Mouse (Mus musculus) heart, adult 18-20 months (tissue): ENCODE measurements at regions not wholly inside any gene's neighbourhood (a gene's known extent, or its start where the extent isn't known, plus 50 kb on each side); places are given as distances from the start of the nearest gene placed in this dataset.

Experiments
- DNase-seq, 2 experiments: peaks; one replicate each; pipeline ENCODE4 v3.0.0; 2021 to 2022; ENCODE audit warnings: mixed read lengths in 1 of 2

DNA sequence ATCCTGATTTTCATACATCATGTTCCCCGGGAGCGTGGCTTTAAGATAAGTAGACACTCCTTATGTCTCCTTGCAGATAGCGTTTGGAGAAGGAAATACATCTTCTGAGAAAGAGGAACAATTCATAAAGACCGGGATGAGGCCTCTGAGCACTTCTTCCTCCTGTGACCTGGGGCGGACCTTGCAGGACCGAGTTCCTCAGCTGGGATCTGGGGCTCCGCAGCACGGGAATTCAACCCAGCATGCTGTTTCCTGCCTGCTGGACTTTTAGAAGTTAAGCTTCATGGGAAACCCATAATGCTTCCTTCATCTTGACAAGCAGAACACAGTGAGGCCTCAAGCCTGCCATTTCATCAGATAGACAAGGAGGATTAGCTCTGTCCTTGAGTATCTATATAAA lies 491.4 kb downstream of the Fam19a5 start:
- DNase-seq: peak in 1 of 2 experiments; percentile 3

DNA sequence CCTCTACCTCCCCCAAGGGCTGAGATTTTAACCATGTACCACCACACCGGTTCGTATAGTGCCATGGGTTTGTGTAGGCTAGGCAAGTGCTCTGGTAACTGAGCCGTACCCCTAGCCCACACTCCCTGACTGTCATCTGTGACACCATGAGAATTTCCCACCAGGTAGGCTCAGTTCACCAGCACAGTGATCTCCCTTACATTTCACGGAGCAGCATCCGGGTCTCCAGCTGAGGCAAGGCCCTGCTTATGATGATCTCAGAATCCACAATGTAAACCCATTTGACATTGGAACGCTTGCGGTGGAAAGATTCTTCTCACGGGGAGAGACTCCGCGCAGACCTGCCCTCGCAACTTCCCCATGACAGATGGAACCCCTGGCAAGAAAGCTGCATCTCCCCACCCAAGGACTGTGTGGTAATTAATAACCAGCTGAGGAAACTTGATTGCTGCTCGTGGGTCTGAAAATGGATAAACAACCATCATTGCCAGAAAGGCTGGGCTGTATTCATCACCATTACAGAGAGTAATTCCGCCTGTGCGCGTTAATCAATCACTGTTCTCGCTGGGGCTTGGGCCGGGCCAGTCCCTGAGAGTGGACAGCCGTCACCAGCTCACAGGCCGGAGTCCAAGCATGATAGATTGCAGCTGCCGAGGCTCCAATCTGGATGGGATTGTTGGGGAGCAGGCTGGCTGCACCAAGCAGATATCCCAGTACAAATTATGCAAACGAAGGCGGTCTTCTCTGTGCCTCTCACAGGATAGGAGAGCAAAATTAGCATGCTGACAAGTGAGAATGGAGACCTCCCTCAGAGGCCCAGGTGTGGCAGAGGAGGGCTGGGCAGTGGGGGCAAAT lies 492.3 kb downstream of the Fam19a5 start:
- DNase-seq: peak in 1 of 2 experiments; percentile 16

DNA sequence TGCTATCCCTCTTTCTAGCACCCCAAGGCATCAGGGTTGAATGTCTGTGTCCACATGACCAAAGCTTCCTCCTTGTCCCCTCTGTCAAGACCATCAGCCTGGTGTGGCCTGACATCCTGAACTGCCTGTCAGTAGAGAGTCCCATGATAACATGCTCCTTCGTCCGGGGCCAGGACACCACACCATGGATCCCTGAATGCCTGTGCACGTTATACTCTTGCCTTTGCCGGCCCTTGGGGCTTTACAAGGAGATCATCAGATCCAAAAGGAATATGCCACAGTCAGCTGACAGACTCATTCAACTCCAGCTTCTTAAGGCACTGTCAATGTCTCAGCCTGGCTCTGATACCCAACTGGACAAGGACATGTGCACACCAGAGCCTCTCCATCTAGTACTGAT lies 493.5 kb downstream of the Fam19a5 start:
- DNase-seq: no peak

DNA sequence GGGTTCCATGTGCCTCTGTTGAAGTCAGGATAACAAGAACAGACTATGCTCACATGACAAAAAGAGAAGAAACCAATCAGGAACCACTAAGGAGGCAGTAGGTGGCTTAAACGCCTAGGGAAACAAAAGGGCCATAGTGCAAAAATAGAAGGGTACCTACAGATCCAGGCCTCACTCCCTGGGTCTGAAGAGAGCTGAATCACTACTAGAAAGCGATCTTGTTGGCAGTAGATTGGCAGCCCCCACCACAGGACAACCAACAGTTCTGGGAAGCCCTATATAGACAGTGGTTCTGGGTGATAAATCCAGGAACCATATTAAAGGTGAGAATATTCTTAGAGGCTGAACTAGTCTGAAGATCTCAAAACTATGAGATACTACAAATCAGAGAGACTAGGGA lies 498.7 kb downstream of the Fam19a5 start:
- DNase-seq: no peak

DNA sequence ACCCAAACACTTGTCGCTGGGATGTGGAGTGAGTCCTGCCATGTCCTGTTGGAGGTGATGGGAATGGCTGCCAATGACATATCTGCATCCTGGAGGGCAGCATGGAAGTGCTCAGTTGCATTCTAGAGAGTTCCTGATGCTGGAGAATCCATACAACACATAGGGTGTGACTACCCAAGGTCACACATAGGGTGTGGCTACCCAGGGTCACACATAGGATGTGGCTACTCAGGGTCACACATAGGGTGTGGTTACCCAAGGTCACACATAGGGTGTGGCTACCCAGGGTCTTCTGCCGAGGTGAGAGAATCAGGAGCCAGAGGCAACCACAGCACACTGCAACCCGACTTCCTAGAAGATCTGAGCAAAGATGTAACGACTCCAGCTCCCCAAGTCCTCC lies 514.0 kb downstream of the Fam19a5 start:
- no peak for DNase-seq

DNA sequence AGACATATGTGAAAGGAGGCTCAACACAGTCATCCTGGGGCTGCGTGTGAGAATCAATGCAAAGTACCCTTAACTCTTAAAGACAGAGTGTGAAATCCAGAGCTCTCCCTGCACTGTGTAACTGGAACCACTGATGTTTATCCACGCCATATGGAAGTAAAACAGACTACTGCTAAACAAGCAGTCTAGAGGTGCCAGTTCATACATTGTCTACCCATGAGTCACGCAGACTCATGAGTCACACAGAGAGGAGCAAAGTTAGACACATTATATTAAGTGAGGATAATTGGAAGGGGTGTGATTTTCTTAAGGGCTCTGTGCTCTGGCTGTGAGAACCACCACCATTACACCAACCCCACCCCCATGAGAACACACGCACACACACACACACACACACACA lies 516.8 kb downstream of the Fam19a5 start:
- no peak for DNase-seq

DNA sequence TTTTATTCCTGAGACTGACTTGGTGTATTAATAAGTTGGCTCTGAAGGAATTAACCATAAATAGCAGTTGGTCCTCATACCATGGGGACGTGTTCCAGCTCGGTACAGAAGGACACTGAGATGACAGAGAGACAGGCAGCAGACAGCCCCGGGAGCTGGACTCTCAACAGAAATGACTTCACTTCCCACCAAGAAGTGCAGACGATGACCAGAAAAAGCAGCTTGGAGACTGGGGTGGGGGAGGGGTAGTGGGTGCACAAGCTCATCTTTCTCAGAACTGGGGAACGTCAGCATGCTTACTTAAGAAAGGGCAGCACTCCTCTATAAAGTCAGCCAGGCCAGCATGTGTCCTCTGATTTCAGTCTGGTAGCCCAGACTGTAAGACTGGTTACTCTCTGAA lies 518.9 kb downstream of the Fam19a5 start:
- DNase-seq: no peak

GRCm38 (mm10) chr15:88068476-88068875 lies 524.4 kb downstream of the Fam19a5 start:
- no peak for DNase-seq

DNA sequence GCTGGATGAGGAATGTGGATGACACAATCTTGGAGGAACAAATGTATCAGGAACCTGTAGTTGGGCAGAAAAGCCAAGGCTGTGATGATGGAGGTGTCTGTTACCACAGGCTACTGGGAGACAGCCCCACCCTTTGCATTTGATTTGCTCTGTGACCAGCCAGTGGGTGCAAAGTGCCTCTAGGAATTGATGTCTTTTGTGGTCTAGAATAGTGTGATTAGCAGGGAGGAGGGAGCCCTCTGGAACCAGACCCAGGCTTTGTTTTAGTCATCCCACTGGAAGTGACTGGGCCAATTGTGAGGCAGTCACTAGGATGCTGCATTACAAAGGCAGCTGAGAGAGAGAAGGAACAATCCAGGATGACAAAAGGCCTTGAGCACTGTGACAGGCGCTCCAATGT lies 527.4 kb upstream of the Zdhhc25 start:
- no peak for DNase-seq

DNA sequence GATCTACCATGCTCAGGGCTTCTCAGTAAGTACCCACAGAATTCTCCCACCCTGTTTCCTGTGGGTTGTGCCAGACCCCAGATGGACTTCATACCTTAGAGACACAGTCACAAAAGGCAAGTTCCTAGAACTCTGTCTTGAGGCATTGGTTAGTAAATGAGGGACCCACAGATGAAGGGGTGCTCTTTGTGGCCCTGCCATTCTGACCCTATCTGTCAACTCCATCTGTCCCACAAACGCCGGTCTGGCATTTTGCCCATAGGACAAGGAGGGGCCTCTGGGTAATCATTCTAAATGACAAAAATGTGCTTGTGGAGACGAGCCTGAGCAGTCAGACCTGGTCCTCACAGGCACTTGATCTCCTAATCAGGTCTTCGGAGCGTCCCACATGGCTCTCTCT lies 516.2 kb upstream of the Zdhhc25 start:
- no peak for DNase-seq

- peak; percentile 2 to 45 for DNase-seq
Measured at GRCm38 (mm10) chr15:88085631-88086030, 514.5 kb upstream of the Zdhhc25 start.

DNA sequence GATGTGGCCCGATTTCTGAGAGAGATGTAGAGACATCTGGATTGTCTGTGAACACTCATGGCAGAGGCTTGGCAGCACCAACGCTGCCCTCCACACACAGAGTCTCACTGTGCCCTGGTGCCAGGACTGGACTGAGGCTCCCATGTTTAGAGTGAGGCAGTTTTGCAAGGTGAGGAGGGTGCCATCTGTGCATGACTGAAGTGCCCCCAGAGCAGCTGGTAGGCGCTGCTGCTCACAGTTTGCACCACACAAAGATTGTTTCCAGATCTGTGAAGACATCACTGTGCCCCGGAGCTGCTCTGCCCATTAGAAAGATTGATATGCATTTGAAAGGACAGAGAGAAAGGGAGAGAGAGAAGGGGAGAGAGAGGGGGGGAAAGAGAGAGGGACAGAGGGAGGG lies 510.6 kb upstream of the Zdhhc25 start:
- no peak for DNase-seq

- no peak for DNase-seq
Measured at GRCm38 (mm10) chr15:88091390-88091789, 508.7 kb upstream of the Zdhhc25 start.

DNA sequence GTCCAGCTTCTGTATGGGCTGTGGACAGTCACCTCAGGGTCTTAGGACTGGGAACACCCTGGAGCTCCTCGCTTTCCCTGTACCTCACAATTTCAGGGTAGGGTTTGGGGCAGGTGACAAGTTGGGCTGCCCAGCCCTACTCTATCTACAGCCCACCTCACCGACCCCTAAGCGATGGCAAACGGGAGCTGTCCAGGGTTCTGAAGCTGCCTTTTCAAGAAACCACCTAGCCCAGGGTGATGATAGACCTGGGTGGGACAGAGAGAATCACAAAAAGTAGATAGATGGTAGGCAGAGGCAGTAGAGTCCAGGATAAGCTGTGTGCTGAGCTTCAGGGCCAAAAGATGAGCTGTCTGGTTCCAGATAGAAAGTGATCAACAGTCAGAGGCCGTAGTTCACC lies 479.7 kb upstream of the Zdhhc25 start:
- no peak for DNase-seq

DNA sequence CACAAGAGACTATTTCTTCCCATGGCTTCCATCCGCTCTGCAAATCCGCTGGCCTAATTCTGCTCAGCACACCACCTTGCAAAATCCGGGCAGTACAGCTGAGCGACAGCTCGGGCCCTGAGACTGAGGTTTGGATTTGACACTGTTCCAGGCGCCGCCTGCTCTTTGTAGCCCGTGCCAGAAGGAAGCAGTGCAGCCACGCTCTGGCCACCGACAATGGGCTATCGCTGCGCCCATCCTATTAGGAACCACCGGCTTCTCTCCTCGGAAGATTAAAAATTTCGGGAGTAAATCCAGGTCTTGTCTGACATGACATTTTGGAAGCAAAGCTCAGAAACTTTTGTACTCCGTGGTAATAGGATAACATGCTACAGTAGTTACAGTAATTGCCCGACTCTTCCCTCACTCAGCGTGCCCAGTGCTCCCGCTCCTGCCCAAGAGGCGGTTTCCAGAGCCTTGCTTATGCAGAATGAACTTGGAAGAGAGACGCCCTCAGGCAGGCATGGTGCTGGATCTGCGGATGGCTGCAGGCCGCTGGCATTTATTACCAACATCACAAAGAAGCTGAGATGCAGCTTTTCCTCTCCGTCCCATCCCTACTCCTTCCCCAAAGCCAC lies 476.1 kb upstream of the Zdhhc25 start:
- DNase-seq: no peak

DNA sequence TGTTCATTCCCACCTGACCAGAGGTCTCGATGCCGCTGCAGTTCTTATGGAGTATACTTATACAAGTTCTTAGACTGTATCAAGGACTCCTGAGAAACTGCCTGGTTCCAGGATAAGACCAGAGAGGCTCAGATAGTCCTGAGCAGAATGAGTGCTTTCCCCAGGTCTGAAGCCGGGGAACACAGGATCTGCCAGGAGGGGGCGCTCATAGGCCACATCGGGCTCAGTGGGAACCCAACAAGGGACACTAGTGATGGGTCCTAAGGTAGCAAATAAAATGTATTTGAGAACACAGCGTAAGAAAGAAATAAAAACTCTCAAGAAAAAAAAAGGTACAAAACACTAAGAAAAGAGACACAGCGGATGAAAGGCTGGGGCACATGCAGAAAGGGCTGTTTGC lies 454.0 kb upstream of the Zdhhc25 start:
- peak; percentile 7 to 38 for DNase-seq

- no peak for DNase-seq
Measured at GRCm38 (mm10) chr15:88151199-88151598, 448.9 kb upstream of the Zdhhc25 start.

DNA sequence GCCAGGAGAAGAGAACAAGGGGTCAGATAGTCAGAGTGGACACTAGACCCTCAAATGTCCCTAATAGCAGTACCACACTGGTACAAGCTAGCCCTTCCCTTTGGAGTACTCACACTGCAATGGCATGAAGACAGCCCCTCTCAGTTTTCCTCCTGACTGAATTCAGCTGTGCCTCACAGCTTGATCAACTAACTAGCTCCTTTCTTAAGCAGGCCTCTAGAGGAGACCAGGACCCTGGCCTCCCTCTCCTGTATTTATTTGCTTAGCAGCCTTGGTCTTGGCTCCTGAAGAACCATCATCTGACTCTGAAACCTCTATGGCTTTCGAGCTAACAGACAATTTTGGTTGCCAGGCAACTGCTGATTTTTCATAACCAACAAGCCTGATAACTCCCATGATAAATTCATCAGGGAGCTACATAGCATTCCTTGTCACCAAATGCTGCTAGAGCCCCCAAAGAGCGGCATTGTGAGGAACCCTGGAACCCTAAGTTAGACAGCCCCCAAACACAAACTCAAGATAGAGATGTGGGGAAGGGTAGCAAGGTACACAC lies 440.4 kb upstream of the Zdhhc25 start:
- DNase-seq: no peak

GRCm38 (mm10) chr15:88160291-88160690 lies 439.8 kb upstream of the Zdhhc25 start:
- DNase-seq: no peak

- DNase-seq: no peak
Measured at GRCm38 (mm10) chr15:88163438-88163837, 436.7 kb upstream of the Zdhhc25 start.

DNA sequence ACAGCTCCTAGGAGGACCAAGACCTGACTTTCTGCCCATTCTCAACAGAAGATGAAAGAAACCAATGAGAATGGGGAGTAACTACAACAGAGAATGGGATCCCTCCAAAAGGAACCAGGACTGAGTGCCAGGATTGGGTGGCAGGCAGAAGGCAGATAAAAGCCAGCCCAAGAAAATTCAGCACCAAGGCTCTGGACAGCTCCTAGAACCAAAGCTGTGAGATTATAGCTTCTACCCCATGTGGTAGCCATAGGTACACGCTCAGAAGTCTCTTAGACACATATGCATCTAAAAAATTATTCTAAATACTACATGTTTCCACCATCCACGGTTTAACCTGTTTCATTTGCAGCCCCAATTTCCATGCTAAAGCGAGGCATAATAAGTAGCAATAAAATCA lies 425.8 kb upstream of the Zdhhc25 start:
- DNase-seq: peak in 1 of 2 experiments; percentile 32

DNA sequence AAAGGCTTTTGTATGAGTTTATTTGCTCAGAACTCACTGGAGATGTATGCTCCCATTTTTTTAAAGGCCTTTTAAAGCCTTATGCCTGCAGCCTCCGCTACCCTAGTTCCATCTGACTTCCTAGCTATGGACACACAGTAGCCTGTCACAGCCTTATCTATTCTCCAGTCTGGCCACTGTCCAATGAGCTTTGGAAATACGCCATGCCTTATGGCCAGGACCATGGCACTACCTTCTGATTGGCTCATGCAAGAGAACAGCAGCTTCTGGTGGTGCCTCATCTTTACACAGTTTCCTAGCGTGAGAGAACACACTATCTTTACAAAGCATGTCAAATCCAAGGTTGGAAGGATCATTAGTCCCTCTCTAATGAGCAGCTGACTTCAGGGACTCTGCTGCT lies 424.1 kb upstream of the Zdhhc25 start:
- no peak for DNase-seq

- DNase-seq: no peak
Measured at GRCm38 (mm10) chr15:88196539-88196938, 403.6 kb upstream of the Zdhhc25 start.

- no peak for DNase-seq
Measured at GRCm38 (mm10) chr15:88202736-88203135, 397.4 kb upstream of the Zdhhc25 start.
